Mouse (Mus musculus) heart, postnatal 0 days (tissue): Measurements from ENCODE around the gene Anks3.

ENCODE experiments used
- CTCF ChIP-seq: IDR thresholded peaks from 2 replicates; pipeline ENCODE4 v1.5.1; 2016; ENCODE audit warnings: antibody characterized with exemption, control low read depth, low read depth
- EP300 ChIP-seq: IDR thresholded peaks from 2 replicates; pipeline ENCODE4 v1.6.1; 2016; ENCODE audit warnings: antibody characterized with exemption, low read depth

DNA sequence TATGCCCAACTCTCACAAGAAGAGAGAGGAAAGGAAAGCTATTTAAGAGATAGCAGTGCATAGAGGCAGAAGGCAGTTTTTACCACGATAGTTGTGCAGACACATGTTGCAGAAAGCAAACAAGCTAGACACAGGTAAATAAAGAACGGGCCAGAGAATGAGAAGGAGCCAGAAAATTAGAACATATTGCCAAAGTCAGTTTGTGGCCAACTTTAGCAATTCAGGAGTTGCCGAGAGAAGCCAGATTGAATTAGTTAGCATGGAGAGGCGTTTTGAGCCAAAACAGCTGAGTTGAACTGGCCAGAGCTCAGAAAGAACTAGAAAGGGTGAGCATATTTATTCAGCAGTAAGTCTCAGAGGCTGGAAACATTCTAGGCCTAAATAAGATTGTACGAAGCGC, 71.8 kb downstream of the Anks3 start:
- TF ChIP-seq CTCF (no peak), EP300 (no peak)
